Mouse (Mus musculus) neural tube, embryonic 14.5 days (tissue): ENCODE measurements around the gene Foxd4. TPM values are rescaled to one million over a fixed set of nuclear protein-coding genes. Genes with fewer than 3 reads are reported as not detected.
"Not testable (repeated sequence)": the region's sequence is repeated elsewhere in the genome, so short reads cannot be mapped to it uniquely, and the experiment has no call there.

ENCODE experiments used
- ATAC-seq: fragments of 200-750 bp; cut with Nextera tagmentation; 2 replicates; pipeline ENCODE4 v1.8.0; 2017; ENCODE audit warnings: low read depth, mild to moderate bottlenecking, moderate TSS enrichment, moderate library complexity
- H3K27ac ChIP-seq: fragments of 300-500 bp; sonication (generic); 2 replicates; pipeline ENCODE4 v1.5.1; 2014; ENCODE audit warnings: low read depth, mild to moderate bottlenecking, control low read depth, low read length, moderate library complexity, mixed read lengths
- H3K27me3 ChIP-seq: fragments of 300-500 bp; sonication (generic); 2 replicates; pipeline ENCODE4 v1.6.1; 2014; ENCODE audit warnings: low read length; ENCODE audit not compliant: control insufficient read depth, insufficient read depth
- H3K36me3 ChIP-seq: fragments of 300-500 bp; sonication (generic); 2 replicates; pipeline ENCODE4 v1.6.1; 2014; ENCODE audit warnings: low read length, mixed read lengths; ENCODE audit not compliant: control insufficient read depth, insufficient read depth
- H3K4me1 ChIP-seq: fragments of 300-500 bp; sonication (generic); 2 replicates; pipeline ENCODE4 v1.6.1; 2014; ENCODE audit warnings: low read length; ENCODE audit not compliant: control insufficient read depth, insufficient read depth
- H3K4me2 ChIP-seq: fragments of 300-500 bp; sonication (generic); 2 replicates; pipeline ENCODE4 v1.6.1; 2014; ENCODE audit warnings: mild to moderate bottlenecking, low read depth, low read length, control low read depth
- H3K4me3 ChIP-seq: fragments of 300-500 bp; sonication (generic); 2 replicates; pipeline ENCODE4 v1.5.1; 2014; ENCODE audit warnings: low read depth, low read length, control low read depth, mixed read lengths
- H3K9ac ChIP-seq: fragments of 300-500 bp; sonication (generic); replicated peaks from 2 replicates; pipeline ENCODE4 v1.6.1; 2014; ENCODE audit warnings: low read depth, mild to moderate bottlenecking, control low read depth, low read length, mixed read lengths
- H3K9me3 ChIP-seq: fragments of 300-500 bp; sonication (generic); 2 replicates; pipeline ENCODE4 v1.6.1; 2016; ENCODE audit warnings: low read length; ENCODE audit not compliant: control insufficient read depth
- WGBS: fragments of 180-500 bp; shearing (Covaris S2); extraction: QIAGEN DNeasy Blood & Tissue Kit; methylation state at CpG from one replicate; pipeline ENCODE4 v1.1.7; 2014; 5-methylcytosine and 5-hydroxymethylcytosine counted together
- polyA plus RNA-seq: library from polyadenylated mRNA; unstranded; fragments of >200 nt; fragmentation: Nextera tagmentation; extraction: Ambion mirVana; gene quantifications from 2 replicates; pipeline ENCODE4 v1.2.1, GENCODE M21; 2014

Foxd4 gene
- polyA plus RNA-seq, 1 experiment from 2014 or later = not detected

DNA sequence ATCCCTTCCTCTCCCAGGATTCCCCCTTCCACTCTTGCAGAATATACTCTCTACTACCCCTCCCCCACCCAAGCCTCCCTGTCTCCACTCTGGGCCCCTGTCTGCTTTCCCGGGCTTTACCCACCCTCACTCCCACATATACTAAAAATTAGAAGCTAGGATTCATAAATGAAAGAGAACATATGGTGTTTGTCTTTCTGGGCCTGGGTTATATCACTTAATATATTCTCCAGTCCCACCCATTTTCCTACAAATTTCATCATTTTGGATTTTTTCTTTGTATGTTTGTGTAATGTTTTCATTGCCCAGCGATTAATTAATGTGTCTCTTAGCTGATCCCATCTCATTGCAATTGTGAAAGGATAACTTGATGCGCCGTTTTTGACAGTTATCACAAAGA lies 19.8 kb downstream of the Foxd4 start:
- no peaks in the 10 kb centered on the region for H3K4me1 ChIP-seq
- no peaks in the 10 kb centered on the region for H3K27me3 ChIP-seq
- WGBS = 79% methylated on average over 4 of the region's 4 CpGs
- no peak for ATAC-seq
- H3K4me3 ChIP-seq = no peak overlapping the region
- H3K9ac ChIP-seq = no peak overlapping the region
- H3K4me2 ChIP-seq = no peak overlapping the region
- H3K36me3 ChIP-seq = no peaks in the 10 kb centered on the region
- no peak overlapping the region for H3K27ac ChIP-seq
- H3K9me3 ChIP-seq = no peaks in the 10 kb centered on the region

DNA sequence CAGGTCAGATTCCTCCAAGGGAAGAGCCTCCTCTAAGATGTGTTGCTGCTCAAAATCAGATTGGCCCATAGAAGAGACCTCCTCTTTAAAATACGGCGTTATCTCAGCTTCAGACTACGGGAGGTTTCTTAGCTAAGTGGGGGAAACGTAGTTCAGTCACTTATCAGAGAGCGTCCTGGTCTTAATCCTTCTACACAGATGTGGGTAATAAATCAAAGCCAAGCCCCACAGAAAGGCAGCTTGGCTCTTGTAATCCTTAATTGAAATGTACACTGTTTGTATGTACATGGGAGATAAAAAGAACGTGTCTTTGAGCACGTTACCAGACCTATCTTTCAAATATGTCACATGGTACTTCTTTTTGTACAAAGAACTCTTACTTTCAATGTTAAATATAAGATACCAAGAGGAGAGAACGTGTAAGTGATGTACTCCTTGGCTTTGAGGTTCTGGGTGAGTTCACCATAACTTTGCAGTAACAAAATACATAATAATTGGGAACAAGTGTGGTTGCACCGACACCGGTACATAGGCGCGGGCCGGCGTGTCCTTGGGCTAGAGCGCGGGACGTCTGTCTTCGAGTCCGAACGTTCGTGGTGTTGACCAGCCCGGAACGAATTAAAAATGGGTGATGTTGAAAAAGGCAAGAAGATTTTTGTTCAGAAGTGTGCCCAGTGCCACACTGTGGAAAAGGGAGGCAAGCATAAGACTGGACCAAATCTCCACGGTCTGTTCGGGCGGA lies 25.7 kb downstream of the Foxd4 start, which contains the start of gene Gm10053:
Gm10053 (plus strand) TSS at position 558 of the 742 bp plus-strand sequence.
- not testable (repeated sequence) for H3K36me3 ChIP-seq, H3K9ac ChIP-seq, ATAC-seq, H3K27me3 ChIP-seq, H3K4me3 ChIP-seq, H3K27ac ChIP-seq, H3K4me2 ChIP-seq, H3K4me1 ChIP-seq, H3K9me3 ChIP-seq
- WGBS = 81% methylated on average over 17 of the region's 26 CpGs

DNA sequence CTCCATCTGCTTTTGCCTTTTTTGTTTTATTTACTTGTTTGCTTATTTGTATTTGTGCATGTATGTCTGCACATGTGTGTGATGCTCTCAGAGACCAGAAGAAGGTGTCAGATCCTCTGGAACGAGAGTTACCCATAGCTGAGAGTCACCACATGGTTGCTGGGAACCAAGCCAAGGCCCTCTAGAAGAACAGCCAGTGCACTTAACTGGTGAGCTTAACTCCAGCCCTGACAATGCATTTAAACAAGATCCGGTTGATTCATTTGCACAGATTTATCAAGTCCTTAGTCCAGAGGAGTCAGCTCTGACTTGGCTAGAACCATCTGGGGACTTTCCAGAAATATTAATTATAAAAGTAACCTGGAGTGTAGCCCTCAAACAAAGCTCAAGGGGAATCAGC lies 27.1 kb downstream of the Foxd4 start:
- WGBS = 54% methylated on average over 2 of the region's 2 CpGs
- H3K4me1 ChIP-seq = no peaks in the 10 kb centered on the region

DNA sequence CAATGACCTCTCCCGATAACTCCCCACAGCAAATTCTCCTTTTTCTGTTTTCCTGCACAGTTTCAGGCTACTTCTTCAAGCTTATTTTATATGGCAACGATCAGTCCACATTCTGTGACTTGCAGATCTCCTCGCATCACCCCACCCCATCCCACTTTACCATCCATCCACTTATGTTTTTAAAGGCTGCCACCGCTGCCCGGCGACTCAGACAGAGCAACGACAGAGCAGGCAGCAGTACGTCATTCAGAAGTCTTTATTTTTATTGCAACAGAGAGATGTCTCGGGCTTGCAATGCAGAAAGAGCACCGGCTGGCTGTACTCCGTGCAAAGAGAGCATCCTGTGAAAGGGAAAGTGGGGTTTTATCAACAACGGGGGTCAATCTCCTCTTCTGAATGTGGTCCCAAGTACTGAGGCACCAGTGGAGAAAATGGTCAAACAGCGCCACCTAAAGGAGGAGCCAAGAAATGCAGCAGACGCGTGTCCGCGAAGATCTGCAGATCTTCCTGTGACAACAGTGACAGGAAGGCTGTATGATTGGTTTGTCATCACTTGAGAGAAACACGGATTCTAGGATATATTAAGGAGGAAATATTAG lies 29.9 kb downstream of the Foxd4 start:
- Histone ChIP-seq H3K4me1 (no peaks in the 10 kb centered on the region), H3K36me3 (no peaks in the 10 kb centered on the region), H3K9me3 (no peaks in the 10 kb centered on the region), H3K4me2 (peak overlapping the region; percentile 47), H3K27ac (no peak overlapping the region), H3K27me3 (no peaks in the 10 kb centered on the region), H3K4me3 (peak overlapping the region; percentile 30), H3K9ac (no peak overlapping the region)
- WGBS = 18% methylated on average over 18 of the region's 18 CpGs
- ATAC-seq = peak; percentile 78

More for the DNA sequence above, 27.1 kb downstream of the Foxd4 start:
- Histone ChIP-seq H3K4me3 (no peak overlapping the region), H3K9ac (no peak overlapping the region), H3K36me3 (no peaks in the 10 kb centered on the region), H3K27ac (no peak overlapping the region), H3K27me3 (no peaks in the 10 kb centered on the region), H3K4me2 (no peak overlapping the region), H3K9me3 (no peaks in the 10 kb centered on the region)
- ATAC-seq = no peak

DNA sequence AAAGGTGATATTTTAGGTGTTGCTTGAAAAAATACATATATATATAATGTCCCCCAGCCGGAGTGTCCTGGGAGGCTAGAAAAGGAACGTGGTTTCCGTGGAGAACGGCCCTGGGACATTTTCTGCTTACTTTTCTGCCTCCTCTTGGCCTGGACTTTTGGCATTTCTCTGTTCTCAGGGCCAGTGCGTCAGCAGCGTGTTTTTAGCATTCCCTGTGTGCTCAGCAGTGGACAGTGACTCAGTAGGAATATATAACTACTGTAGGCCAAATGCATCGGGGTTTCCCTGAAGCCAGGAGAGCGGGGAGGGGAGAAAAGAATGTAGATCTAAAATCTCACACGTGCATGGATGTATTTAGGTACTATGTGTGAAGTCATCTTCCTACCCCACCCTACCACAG lies 35.6 kb downstream of the Foxd4 start:
- Histone ChIP-seq H3K4me2 (no peak overlapping the region), H3K9me3 (no peaks in the 10 kb centered on the region), H3K4me3 (no peak overlapping the region), H3K27ac (no peak overlapping the region), H3K9ac (no peak overlapping the region), H3K4me1 (no peaks in the 10 kb centered on the region), H3K27me3 (peaks cover 3% of the 10 kb centered on the region; the same call in 1 of the 2 replicates), H3K36me3 (no peaks in the 10 kb centered on the region)
- no peak for ATAC-seq
- 86% methylated on average over 9 of the region's 9 CpGs for WGBS

DNA sequence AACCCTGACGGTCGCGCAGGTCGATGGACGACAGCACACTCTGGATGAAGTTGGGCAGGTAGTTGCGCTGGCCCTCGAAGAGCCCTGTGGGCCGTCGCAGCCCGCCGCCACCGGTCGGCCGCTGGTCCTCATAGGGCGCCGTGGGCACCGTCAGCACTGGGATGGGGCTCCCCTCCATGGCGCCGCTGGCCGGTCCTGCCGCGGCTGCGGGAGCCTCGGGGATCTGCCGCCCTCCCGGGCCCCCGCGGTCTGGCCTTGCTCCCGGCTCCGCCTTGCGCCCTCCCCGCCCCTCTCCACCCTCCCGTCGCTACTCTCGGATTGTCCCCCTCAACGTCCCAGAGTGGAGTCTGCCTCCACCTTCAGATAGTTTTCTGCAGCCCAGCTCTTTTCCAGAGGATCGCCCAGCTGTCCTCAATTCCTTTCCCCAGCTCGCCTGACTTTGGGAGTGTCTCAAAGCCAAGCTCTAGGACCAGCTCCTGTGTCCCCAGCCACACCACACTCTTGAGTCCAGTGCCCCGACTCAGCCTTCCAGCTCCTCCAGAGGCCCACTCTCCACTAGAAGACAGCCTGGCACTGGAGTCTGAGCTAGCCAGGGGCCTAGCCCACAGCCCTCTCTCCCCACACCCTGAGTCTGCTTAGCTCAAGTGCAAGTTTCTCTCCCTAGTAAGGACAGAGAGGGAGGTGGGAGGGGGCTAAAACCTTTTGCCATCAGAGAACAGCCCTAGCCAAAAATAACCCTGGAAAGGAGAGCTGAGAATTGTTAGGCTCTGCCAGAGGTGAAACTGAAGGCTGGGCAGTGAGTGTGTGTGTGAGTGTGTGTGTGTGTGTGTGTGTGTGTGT lies 39.2 kb downstream of the Foxd4 start, which contains the start of gene Pgm5:
Pgm5 (minus strand) TSS at position 244 of the 840 bp plus-strand sequence.
- Histone ChIP-seq H3K4me1 (no peaks in the 10 kb centered on the region), H3K27me3 (peaks cover 3% of the 10 kb centered on the region; the same call in 1 of the 2 replicates)
- ATAC-seq = peak; percentile 65

DNA sequence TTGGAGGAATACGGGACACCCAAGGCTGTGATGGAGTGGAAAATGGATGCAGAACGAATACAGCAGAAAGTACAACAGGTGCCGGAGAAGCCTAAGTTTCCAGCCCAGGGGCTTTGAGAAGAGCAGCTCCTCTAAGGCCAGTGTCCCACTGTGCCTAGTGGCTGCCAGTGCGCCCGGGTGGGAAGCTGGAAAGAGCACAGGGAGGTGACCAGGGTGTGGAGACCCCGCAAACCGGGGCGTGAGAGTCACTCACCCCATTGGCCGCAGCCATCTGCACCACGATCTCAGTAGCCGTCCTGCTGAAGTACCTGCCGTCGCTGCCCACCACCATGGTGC lies 39.8 kb downstream of the Foxd4 start:
- no peaks in the 10 kb centered on the region for H3K9me3 ChIP-seq
- H3K4me1 ChIP-seq = no peaks in the 10 kb centered on the region
- H3K27me3 ChIP-seq = peaks cover 3% of the 10 kb centered on the region; the same call in 1 of the 2 replicates
- 21% methylated on average over 13 of the region's 13 CpGs for WGBS
- no peak overlapping the region for H3K27ac ChIP-seq
- peak overlapping the region; percentile 54 for H3K4me2 ChIP-seq
- ATAC-seq = no peak
- peak overlapping the region; percentile 32 for H3K4me3 ChIP-seq
- no peaks in the 10 kb centered on the region for H3K36me3 ChIP-seq
- peak overlapping the region; percentile 37; the same call in 1 of the 2 replicates for H3K9ac ChIP-seq

More for the DNA sequence above, 39.2 kb downstream of the Foxd4 start, which contains the start of gene Pgm5:
- no peak within 1 kb of the TSS for H3K27ac ChIP-seq
- H3K9me3 ChIP-seq = no peaks in the 10 kb centered on the region
- under 1% methylated on average over 38 of the region's 39 CpGs for WGBS
- no peaks in the 10 kb centered on the region for H3K36me3 ChIP-seq
- peak within 1 kb of the TSS; percentile 37 for H3K9ac ChIP-seq
- H3K4me2 ChIP-seq = peak within 1 kb of the TSS; percentile 54
- peak within 1 kb of the TSS; percentile 32 for H3K4me3 ChIP-seq

DNA sequence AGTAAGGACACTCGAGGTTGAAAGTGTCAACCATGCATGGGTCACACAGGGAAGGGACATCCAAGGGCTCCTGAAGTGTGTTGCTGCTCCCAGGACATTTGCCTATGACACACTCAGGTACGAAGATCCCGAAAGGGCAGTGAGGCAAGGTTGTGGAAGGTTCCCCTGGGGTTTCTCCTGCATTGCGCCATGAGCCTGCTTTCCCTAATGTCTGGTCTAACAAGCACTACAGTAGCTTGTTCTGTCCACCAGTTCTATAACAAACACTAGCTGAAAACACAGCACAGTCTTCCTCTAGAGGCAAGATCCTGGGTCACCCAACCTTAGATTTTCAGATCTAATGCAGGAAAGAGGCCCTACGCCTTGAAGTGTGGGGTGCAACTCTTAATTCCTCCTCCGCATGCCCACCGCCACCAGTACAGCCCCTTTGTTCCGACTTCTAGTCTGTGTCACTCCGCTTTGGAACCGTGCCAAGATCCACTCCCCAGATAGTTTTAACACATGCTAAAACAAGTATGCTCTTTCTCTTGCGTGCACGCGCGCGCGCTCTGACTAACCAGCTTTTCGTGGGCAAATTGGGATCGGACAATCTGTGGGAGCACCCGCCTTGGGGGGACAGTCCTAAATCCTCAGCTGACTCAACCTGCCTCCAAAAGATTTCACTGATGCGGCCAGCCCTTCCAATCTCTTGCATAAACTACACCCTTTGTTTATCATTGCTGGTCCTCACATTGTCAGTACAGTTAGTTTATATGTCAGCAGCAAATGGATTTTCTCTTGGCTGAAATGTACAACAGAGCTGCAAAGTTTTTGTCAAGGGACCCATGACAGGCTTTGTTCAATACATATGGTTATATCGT lies 49.3 kb downstream of the Foxd4 start:
- Histone ChIP-seq H3K27ac (no peak overlapping the region; the same call in 1 of the 2 replicates), H3K4me3 (no peak overlapping the region), H3K9me3 (no peaks in the 10 kb centered on the region), H3K36me3 (no peaks in the 10 kb centered on the region), H3K9ac (no peak overlapping the region), H3K4me2 (peak overlapping the region; percentile 29; the same call in 1 of the 2 replicates), H3K4me1 (peaks cover 7% of the 10 kb centered on the region; the same call in 1 of the 2 replicates), H3K27me3 (no peaks in the 10 kb centered on the region)
- 51% methylated on average over 21 of the region's 21 CpGs for WGBS
- peak; percentile 77 for ATAC-seq
